Mouse (Mus musculus): ENCODE measurements around the gene Gcgr.
A peak's percentile ranks its signal among the peaks of the same experiment; 100 is the strongest.

- TF ChIP-seq CTCF (IDR thresholded peaks at IDR 0.05; ENCODE audit: insufficient read depth, low read depth, low read length) (0 out of 2 replicates have a peak, but pooled peaks have one; percentile 8), POLR2A (IDR thresholded peaks at IDR 0.05; ENCODE audit: insufficient read depth, low read depth, low read length) (no peak)
Observed at GRCm38 (mm10) chr11:120580871-120581331, 50.4 kb downstream of the Gcgr start.

All from olfactory bulb, adult 2 months (tissue).